Mouse (Mus musculus): ENCODE measurements around the gene Cbwd1. TPM values are rescaled to one million over a fixed set of nuclear protein-coding genes. Genes with fewer than 3 reads are reported as not detected.

The Cbwd1 gene
- polyA plus RNA-seq, 1 experiment, result 1.6 TPM

DNA sequence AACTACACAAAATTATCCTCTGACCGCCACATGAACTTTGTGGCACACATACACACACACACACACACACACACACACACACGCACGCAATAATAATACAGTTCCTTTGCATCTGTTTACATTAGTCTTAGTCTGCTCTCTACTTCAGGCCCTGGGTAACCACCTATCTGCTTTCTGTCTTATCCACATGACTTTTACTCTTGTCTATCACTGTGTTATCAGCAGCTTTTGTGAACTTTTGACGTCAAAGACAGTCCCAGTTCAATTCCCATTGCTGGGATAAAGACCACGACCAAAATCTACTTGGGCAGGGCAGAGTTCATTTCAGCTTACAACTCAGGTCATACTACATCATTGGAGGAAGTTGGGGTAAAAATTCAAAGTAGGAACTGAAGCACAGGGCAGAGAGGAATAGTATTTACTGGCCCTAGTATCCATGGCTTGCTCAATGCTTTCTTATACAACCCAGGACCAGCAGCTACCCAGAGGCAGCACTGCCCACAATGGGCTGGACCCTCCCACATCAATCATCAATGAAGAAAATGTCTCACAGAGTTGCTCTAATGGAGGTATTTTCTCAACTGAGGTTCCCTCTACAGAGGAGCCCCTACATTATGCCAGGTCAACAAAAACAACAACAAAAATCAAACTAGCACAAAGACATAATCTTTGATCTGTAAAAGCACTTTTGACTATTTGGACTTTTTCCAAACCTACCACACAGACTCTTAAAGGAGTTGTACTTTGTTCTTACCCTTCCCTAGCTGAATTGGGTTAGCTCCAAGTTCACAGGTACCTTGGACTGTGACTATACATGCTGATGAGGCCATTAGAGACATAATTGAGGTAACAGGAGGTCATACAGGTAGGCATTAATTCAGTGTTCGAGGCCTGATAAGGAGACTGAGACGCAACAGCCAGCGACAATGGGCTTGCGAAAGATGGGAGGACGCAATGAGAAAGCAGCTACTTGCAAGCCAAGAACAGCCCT is 17.7 kb upstream of the Cbwd1 start:
- 35% methylated on average over 10 of the region's 10 CpGs for WGBS
- DNase-seq (ENCODE audit: low read depth, low spot score), result peak; percentile 88

DNA sequence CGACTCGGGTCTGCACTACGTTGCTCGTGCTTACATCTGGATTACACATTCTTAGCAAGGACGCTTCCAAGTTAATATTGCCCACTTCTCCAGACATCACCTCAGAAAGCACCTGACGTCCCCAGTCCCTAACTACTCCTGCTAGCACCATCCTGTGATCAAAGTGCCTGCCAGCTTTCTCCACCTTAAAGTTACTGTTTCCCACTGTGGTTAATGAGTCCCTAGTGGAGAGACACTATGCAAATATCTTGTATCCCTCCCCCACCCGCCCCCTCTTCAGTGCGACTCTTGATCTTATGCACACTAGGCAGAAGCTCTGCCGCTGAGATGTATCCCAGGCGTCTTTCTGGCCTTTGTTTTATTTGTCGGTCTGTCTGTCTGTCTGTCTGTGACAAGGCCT is 16.6 kb upstream of the Cbwd1 start:
- WGBS, result 30% methylated on average over 11 of the region's 11 CpGs
- DNase-seq (ENCODE audit: low read depth, low spot score), result no peak

DNA sequence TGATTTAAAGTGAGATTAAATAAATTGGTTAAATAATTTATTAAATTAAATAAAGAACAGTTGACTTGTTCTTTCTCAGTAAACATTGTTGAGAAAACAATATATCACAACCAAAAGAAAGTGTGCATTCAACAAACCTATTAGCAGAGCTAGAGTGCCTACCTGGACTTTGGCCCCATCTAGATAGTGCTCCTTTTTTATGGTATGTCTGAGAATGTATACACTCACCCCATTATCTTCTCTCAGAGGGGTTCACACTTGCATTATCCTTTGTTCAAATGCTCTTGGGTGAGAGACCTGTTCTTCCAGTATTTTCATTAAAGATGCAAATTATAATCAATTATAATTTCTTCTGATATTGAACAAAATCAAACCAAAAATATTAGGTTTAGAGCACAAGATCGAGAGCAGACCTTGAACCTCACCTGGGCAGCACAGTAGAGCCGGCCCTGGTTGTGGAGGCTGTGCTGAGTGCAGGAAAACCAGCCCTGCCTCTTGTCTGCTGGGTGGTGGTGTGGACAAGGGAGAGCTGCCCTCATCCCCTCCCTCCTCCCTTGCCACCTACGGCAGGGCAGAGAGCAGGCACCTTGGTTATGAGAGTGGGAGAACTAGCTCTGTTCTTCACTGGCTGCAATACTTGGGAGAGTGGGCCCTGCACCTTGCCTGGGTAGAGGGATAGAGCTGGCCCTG is 11.4 kb upstream of the Cbwd1 start:
- DNase-seq (ENCODE audit: low read depth, low spot score), result no peak
- WGBS, result 32% methylated on average over 3 of the region's 3 CpGs

DNA sequence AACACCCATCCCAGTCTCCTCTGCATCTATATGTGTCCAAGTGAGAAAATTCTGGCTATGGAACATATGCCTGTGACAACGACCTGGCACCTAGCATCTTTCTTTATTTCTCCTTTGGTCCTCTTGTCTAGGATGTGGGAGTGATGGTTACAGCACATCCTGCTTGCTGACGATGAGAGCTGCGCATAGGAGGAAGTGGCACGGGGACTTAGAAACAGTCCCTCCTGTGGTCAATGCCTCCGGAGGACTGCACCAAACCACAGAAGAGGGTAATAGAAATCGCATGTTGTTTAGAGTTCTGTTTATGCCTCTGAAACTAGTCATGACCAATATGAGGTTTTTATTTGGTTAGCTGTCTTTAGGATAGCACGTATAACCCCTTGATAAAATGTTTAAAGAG is 9.9 kb upstream of the Cbwd1 start:
- WGBS, result 79% methylated on average over 7 of the region's 7 CpGs
- no peak for DNase-seq (ENCODE audit: low read depth, low spot score)

DNA sequence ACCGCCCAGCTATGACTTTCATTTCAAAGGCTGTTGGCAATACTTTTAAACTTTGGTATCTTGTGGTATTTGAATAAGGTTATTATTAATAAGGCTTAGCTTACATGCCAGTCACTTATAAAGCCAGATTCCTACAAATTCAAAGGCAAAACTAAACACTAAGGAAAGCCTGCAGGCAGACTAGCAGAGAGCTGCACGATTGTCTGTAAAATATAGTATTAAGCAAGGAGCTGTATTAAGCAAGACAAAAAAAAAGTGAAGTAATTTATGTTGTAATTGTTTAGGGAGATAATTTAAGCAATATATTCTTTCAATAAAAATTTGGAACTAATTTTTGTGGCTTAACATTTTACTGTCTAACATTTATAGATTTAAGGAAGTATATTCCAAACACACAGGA is 5.5 kb upstream of the Cbwd1 start:
- no peak for DNase-seq (ENCODE audit: low read depth, low spot score)
- WGBS, result 67% methylated on average over 2 of the region's 2 CpGs

DNA sequence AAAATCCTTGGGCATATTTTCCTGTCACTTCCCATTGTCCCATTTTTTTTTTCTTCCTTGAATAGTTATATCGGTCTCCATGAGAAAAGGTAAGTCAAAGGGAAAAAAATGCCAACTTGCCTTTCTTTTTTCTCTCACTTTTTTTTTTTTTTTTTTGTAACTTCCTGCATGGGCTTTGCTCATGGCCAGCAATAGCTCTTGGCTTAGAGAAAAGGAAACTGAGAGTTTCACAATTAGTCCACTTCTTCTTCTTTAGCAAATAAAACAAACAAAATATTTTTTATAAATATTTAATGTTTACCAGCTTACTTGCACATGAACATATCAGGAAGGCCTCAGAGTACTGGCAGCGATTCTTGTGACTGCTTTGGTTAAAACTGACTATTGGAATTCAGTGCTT is 4.8 kb upstream of the Cbwd1 start:
- DNase-seq (ENCODE audit: low read depth, low spot score), result no peak
- WGBS, result 42% methylated on average over 2 of the region's 2 CpGs

DNA sequence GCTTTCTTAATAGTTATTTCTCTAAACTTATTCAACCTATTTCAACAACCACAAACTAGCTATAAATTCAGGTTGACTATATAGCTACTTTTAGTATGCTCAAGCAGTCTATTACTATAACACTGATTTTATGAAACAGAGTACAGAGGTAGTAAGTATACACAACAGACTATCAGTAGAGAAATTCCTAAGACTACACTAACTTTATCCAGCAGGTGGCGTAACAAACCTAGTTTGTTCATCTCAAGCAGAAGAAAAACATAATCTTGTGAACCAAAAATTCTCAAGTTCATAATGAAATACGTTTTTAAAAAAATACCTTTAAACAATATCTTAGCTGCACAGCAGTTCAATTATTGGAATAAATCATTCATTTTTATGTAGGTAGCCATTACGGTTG is 2.9 kb downstream of the Cbwd1 start:
- 27% methylated on average over 3 of the region's 3 CpGs for WGBS
- DNase-seq (ENCODE audit: low read depth, low spot score), result peak; percentile 47

DNA sequence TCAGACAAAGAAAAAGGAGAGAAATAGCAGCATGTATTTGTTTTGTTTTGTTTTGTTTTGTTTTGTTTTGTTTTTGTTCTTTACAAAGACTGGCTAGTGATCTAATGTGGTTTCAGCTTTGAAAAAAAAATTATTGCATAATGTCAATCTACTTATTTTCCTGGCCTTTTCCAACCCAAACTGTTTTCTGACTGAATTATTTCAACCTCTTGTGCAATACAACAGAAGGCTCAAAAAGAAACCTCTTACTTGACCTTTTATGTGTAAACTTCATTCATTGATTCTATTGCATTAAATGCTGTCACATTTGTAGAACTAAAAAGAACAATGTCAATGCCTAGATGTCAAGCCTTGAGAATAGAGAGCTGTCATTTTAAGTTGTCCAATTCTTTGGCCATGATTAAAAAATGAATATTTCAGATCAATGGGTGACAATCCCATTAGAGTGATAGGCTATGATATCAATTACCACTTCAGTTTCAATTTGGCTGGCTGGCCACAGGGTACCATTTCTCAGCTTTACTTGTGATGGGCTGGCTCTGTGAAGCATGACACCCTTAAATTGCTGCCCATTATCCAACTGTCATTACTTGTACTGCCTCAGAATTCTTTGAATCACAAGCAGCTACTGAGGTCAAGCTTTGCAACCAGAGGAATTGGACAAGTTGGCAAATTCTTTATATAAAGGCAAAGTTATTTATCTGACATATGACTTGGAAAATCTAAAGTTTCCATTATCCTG is 15.7 kb downstream of the Cbwd1 start:
- DNase-seq (ENCODE audit: low read depth, low spot score), result no peak

DNA sequence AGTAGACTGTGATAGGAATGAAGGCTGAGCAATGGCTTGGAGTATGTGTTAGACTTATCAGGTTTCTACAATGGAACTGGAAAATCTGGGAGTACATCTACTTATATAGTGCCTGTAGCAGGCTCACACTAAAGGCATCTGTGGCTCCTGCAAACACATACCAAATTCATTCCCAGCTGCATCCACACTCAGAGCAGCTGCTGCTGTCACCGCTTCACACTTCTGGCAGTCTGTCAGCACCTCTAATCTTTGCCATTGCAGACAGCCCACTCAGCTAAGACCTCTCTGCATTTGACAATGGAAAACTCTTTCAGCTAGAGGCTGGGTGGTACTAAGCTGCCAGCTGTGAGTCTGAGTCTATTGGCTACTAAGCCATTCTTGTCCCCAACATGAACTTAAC is 24.3 kb downstream of the Cbwd1 start:
- WGBS, result 81% methylated on average over 1 of the region's 1 CpGs
- DNase-seq (ENCODE audit: low read depth, low spot score), result no peak

DNA sequence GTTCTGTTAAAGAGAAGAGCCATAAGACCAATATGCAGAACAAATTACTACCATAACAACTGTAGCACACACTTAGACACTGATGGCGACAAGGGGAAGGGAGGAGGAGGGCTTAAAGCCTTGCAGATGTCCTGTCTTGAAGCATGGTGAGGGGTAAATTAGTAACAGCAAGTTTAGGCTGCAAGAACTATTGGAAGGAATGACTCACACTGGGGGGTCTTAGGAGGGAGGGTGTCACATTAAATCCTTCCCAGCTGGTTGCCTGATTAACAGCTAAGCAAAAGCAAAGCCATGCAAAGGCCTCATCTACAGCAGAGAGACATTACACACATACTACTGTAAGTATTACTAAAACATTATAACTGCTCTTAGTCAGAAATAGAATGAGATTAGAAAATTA is 32.4 kb downstream of the Cbwd1 start:
- WGBS, result 76% methylated on average over 1 of the region's 1 CpGs
- DNase-seq (ENCODE audit: low read depth, low spot score), result no peak

DNA sequence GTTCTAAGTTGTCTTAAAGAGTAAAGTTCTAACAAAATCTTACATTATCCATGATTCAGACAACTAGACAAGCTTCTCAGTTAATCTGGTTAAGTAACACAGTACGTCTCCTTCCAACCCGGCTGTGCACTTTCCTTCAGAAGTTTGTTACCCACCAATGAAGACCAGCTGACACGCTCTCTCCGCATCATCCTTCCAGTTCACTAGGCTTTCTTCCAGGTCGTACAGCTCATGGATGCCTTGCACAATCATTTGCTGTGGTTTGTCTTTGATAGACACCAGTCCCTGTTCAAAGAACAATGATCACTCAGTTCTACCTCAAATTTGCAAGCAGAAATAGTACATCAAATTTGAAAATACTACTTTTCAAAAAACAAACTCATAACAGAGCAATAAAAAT is 40.5 kb downstream of the Cbwd1 start:
- WGBS, result 92% methylated on average over 5 of the region's 5 CpGs
- no peak for DNase-seq (ENCODE audit: low read depth, low spot score)

DNA sequence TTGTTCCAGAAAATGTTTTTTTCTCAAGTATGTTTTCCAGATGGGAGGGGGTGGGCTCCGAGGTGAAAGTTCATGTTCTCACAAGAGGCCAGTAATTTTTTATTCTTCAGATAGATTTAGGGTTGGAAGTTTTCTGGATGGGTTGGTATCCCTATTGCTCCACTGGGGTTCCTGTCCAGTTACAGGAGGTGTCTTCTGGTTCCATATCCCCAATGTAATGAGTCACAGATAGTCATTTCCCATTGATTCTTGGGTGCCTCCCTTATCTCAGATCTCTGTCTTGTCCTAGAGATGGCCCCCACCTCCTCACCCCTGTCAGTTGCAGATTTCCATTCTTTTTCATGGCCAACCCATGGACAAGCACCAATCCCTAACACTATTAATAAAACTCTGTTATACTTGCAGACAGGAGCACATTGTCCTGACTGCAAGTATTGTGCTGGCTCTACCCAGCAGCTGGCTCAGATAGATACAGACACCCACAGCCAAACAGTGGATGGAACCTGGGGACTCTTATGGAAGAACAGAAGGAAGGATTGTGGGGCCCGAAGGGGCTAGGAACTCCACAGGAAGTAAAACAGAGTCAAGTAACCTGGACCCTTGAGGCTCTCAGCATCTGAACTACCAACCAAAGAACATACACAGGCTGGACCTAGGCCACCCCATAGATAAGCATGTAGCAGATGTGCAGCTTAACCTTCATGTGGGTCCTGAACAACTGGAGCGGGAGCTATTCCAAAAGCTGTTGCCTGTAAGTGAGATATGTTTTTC is 52.8 kb downstream of the Cbwd1 start:
- 88% methylated on average over 3 of the region's 3 CpGs for WGBS

DNA sequence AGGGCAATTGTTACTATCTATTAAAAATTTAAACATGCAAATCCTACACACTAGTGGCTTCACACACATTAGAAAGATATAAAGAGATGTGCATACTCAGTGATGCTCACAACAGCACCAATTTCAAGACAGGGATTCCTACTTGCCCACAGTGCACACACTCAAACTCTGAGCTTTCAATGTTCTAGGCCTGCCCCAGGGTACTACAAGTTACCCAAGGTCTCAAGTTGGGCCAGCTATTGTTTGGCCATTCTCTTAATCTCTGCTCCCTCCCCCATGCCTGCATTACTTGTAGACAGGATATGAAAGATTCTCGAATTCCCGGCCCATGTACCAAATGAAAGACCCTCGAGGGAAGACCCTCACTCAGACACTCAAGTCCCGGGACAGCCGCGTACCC is 53.8 kb downstream of the Cbwd1 start:
- 89% methylated on average over 6 of the region's 6 CpGs for WGBS
- no peak for DNase-seq (ENCODE audit: low read depth, low spot score)

More for the DNA sequence above, 52.8 kb downstream of the Cbwd1 start:
- DNase-seq (ENCODE audit: low read depth, low spot score), result no peak

DNA sequence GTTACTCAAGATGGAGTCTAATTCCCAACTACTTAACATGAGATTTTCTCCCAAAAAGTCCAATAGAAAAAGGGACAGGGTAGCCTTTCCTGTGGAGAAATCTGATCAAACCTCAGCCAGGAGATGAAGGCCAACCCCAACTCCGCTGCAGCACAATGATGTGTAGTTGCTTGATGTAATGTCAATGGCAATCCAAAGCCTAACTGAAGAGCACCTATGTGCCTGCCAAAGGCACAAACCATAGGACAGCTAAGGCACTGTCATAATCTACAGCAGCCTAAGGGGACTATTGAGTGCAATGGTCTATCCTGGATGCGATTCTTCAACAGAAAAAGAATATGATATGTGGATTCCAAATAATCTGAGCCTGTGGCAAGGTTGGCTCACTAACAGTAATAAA is 58.6 kb downstream of the Cbwd1 start:
- DNase-seq (ENCODE audit: low read depth, low spot score), result no peak
- 65% methylated on average over 2 of the region's 2 CpGs for WGBS

DNA sequence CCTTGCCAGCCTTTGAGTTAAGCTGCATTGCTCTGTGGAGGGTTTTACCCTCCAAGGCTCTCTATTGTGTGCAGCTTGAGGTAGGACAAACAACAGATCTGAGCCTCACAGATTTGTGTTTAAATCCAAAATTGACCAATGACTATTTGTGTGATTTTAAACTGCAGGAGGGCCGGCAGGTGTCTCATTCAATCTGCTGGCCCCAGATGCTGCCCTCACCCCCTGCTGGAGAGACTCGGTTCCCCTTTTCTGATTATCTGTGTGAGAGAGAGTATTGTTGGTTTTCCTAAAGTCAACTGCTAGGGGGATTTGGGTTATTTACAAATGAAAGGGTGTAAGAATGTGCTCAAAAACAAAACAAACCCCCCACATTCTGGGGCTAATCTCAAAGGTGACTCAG is 59.2 kb downstream of the Cbwd1 start:
- no peak for DNase-seq (ENCODE audit: low read depth, low spot score)
- whole genome bisulfite sequencing, result 7% methylated on average over 2 of the region's 2 CpGs

DNA sequence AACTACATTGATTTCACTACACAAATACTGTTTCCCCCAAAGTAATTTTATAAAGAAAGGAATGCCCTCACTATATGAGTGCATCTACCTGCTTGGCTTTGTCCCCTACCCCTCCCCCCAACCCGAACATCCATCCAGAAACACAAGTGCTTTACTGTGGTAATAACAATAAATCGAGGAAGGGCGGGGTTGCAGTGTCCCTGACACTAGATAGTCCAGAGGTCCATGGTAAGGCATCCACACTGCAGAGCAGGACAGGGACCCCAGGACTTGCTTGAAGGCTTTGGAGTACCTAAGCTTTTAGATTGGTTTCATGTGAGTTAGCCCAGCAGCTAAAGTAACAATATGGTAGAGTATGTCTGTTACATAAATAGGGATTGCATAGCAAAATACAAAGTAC is 59.7 kb downstream of the Cbwd1 start:
- DNase-seq (ENCODE audit: low read depth, low spot score), result no peak
- 5% methylated on average over 3 of the region's 3 CpGs for WGBS

DNA sequence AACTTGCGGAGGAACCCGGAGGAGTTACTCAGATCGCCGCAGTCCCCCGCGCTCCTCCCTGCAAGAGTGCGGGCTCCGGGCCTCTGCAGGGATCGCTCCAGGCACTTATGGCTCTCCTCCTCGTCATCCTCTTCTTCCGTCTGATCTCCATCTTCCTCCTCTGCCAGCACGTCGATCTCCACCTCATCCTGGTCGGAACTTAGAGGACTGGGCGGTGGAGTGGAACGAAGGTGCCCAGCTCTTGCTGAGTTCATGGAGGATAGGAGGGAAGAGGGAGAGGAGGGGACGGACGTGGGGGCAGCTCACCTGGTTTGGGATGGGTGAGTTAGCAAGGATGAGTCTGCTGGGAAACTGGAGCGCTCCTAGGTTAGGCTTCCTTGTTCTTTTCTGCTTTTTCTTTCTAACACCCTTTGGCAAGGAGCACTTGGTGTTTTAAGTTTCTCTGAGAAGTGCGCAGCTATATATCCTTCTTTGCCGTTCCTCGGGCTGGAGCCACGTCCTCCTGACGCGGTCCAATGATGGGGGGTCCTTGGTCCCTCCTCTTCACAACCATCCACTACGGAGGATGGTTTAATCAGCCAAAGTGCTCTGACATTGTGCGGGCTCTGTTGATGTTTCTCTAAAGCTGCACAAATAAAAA is 60.7 kb downstream of the Cbwd1 start, which contains the start of gene Foxd4:
Foxd4 (minus strand) TSS at position 617 of the 640 bp plus-strand sequence.
- no peak for DNase-seq (ENCODE audit: low read depth, low spot score)
- 4% methylated on average over 27 of the region's 27 CpGs for WGBS

DNA sequence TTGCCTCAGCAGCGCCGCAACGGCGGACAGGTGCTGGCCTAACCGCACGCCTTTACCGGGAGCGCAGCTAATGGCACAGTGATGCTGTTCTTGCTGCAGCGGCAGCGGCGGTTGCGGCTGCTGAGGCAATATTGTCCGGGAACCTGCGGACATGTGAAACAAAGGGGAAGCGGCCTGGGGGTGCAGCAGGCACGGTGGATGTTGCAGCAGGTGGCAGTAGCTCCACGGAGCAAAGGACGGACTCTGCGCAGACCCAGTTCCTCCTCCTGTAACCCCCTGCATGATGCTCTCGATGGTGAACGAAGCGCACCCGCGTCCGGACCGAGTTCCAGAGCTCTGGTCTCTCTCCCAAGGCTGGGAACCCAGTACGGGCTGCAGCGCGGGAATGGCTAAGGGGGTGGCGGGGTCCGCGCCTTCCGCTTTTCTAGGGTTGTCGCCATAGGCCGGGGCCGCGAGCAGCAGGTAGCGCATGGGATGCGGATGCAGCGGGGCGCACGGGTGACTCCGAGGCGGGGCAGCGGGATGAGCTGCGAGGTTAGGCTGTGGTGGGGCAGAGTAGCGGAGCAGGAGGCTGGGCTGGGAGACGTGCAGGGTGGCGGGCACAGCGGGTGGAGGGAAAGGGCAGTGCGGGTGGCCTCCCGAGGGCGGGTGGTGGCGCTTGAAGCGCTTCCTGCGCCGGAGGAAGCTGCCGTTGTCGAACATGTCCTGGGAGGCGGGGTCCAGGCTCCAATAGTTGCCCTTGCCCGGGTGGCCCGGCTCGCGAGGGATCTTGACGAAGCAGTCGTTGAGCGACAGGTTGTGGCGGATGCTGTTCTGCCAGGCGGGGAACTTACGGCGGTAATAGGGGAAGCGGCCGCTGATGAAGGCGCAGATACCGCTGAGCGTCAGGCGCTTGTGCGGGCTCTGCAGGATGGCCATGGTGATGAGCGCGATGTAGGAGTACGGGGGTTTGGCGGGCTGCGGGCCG is 61.5 kb downstream of the Cbwd1 start:
- DNase-seq (ENCODE audit: low read depth, low spot score), result no peak
- 1% methylated on average over 84 of the region's 84 CpGs for WGBS
